Mouse (Mus musculus) brain, embryonic 14.5 days (tissue): Measurements from ENCODE around the gene Smu1.
"Not testable (repeated sequence)": the region's sequence is repeated elsewhere in the genome, so short reads cannot be mapped to it uniquely, and the experiment has no call there.

Experiments
- CTCF ChIP-seq: fragments of 200-500 bp; IDR thresholded peaks from 2 replicates; pipeline ENCODE4 v1.5.1; 2012; ENCODE audit warnings: inconsistent platforms, mild to moderate bottlenecking, moderate library complexity, borderline replicate concordance; ENCODE audit not compliant: insufficient read depth, insufficient read length; ENCODE audit errors: extremely low read depth
- POLR2A ChIP-seq: fragments of 200-500 bp; IDR thresholded peaks from 2 replicates; pipeline ENCODE4 v1.6.1; 2012; ENCODE audit warnings: mild to moderate bottlenecking, inconsistent platforms, borderline replicate concordance; ENCODE audit not compliant: poor library complexity, insufficient read depth, insufficient read length, severe bottlenecking; ENCODE audit errors: extremely low read depth

DNA sequence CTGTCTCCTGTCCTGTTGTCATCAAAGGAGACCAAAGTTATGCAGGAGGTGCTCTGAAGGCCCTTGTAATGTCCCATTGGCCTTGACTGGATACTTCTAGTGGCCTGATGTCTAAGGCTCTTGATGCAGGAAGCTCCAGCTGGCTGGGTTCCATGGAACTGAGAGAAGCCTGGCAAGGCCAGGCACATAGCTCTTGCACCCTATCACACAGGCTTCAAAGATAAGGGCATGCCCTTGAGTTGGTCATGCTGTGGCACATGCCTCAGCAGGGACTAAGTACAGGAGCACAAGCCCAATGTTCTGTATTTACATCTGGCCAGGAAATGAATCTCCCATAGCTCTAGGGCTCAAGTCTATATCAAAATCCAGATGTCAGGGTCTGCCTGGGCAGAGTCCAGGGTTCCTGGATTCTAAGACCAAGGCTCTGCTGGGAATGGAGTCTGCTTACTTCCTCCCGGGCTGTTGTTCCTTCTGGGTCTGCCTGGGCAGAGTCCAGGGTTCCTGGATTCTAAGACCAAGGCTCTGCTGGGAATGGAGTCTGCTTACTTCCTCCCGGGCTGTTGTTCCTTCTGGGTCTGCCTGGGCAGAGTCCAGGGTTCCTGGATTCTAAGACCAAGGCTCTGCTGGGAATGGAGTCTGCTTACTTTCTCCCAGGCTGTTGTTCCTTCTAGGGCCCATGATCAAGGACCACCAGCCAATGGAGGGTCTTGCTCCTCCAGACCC, 41.3 kb upstream of the Smu1 start:
- not testable (repeated sequence) for TF ChIP-seq POLR2A, CTCF
